Mouse (Mus musculus) brown adipose tissue, adult 24 weeks (tissue): ENCODE data around the gene Olfr414. TPM values are rescaled to one million over a fixed set of nuclear protein-coding genes. Genes with fewer than 3 reads are reported as not detected.

ENCODE experiments used
- polyA plus RNA-seq: library from polyadenylated mRNA; stranded (reverse); fragments of >200 nt; gene quantifications from 2 replicates; pipeline ENCODE4 v1.2.4, GENCODE M21; 2012; ENCODE audit not compliant: missing spikeins, insufficient read depth, insufficient read length

The Olfr414 gene
- polyA plus RNA-seq, 1 experiment, result not detected

Other genes starting within 250 kb of the Olfr414 start
- not detected in 2 replicates for gene Olfr419, start 172.0 kb upstream of the Olfr414 start, polyA plus RNA-seq
- gene Mptx1, start 93.5 kb upstream of the Olfr414 start, polyA plus RNA-seq, result not detected in 2 replicates
- not detected in 2 replicates for gene Olfr417, start 58.9 kb upstream of the Olfr414 start, polyA plus RNA-seq
- gene Olfr248, start 33.0 kb upstream of the Olfr414 start, polyA plus RNA-seq, result not detected in 2 replicates
- gene Olfr220, start 18.0 kb downstream of the Olfr414 start, polyA plus RNA-seq, result not detected in 2 replicates
- not detected in 2 replicates for gene Fmn2, start 77.8 kb downstream of the Olfr414 start, polyA plus RNA-seq